Mouse (Mus musculus) ES-Bruce4 (cell line): ENCODE data around the gene Arhgap24. TPM values are rescaled to one million over a fixed set of nuclear protein-coding genes. Genes with fewer than 3 reads are reported as not detected.

Experiments
- H3K27ac ChIP-seq: 2 replicates; pipeline ENCODE4 v1.5.1; 2012; ENCODE audit warnings: low read length, inconsistent platforms; ENCODE audit not compliant: insufficient read depth
- H3K27me3 ChIP-seq: 2 replicates; pipeline ENCODE4 v1.6.1; 2012; ENCODE audit warnings: mild to moderate bottlenecking, low read length, inconsistent platforms; ENCODE audit not compliant: control insufficient read depth, poor library complexity, insufficient read depth, severe bottlenecking
- H3K36me3 ChIP-seq: 2 replicates; pipeline ENCODE4 v1.6.1; 2012; ENCODE audit warnings: inconsistent platforms, mild to moderate bottlenecking, low read length, moderate library complexity; ENCODE audit not compliant: control insufficient read depth, poor library complexity, insufficient read depth, severe bottlenecking
- H3K4me1 ChIP-seq: one replicate; pipeline ENCODE4 v1.8.1; 2011; ENCODE audit warnings: low read length; ENCODE audit not compliant: control insufficient read depth, insufficient read depth
- H3K4me3 ChIP-seq: 2 replicates; pipeline ENCODE4 v1.5.1; 2011; ENCODE audit warnings: low read depth, mild to moderate bottlenecking, low read length
- H3K9ac ChIP-seq: 2 replicates; pipeline ENCODE4 v1.6.1; 2012; ENCODE audit warnings: low read depth, mild to moderate bottlenecking, inconsistent platforms; ENCODE audit not compliant: poor library complexity, severe bottlenecking
- H3K9me3 ChIP-seq: replicated peaks from 2 replicates; pipeline ENCODE4 v1.6.1; 2012; ENCODE audit warnings: mild to moderate bottlenecking, low read length, inconsistent platforms; ENCODE audit not compliant: control insufficient read depth, poor library complexity, insufficient read depth, severe bottlenecking
- CTCF ChIP-seq: IDR thresholded peaks from one replicate; pipeline ENCODE4 v1.8.1; 2011; ENCODE audit warnings: low read depth, low read length
- EP300 ChIP-seq: IDR thresholded peaks from 2 replicates; pipeline ENCODE4 v1.6.1; 2011; ENCODE audit warnings: low read depth, low read length; ENCODE audit not compliant: insufficient read depth
- POLR2A ChIP-seq: IDR thresholded peaks from one replicate; pipeline ENCODE4 v1.8.1; 2011; ENCODE audit warnings: low read length; ENCODE audit not compliant: insufficient read depth
- polyA plus RNA-seq: library from polyadenylated mRNA; stranded (reverse); fragments of >200 nt; gene quantifications from 2 replicates; pipeline ENCODE4 v1.2.4, GENCODE M21; 2011; ENCODE audit warnings: low read depth; ENCODE audit not compliant: missing spikeins, insufficient read depth, insufficient read length

Arhgap24 gene
- polyA plus RNA-seq, 1 experiment, result 2.0 TPM

GRCm38 (mm10) chr5:102571445-102571844 lies 90.3 kb downstream of the Arhgap24 start:
- no peaks in the 10 kb centered on the region for H3K27me3 ChIP-seq
- H3K4me3 ChIP-seq, result no peak overlapping the region
- TF ChIP-seq POLR2A (no peak), EP300 (no peak), CTCF (no peak)
- H3K36me3 ChIP-seq, result no peaks in the 10 kb centered on the region
- no peak overlapping the region for H3K9ac ChIP-seq
- H3K4me1 ChIP-seq, result no peaks in the 10 kb centered on the region
- H3K27ac ChIP-seq, result no peak overlapping the region
- no peaks in the 10 kb centered on the region for H3K9me3 ChIP-seq

GRCm38 (mm10) chr5:102576750-102577149 lies 95.6 kb downstream of the Arhgap24 start:
- Histone ChIP-seq H3K36me3 (no peaks in the 10 kb centered on the region), H3K4me1 (no peaks in the 10 kb centered on the region), H3K4me3 (no peak overlapping the region), H3K9ac (no peak overlapping the region), H3K9me3 (no peaks in the 10 kb centered on the region), H3K27ac (no peak overlapping the region), H3K27me3 (no peaks in the 10 kb centered on the region)
- TF ChIP-seq CTCF, result no peak
- TF ChIP-seq POLR2A, result no peak
- no peak for TF ChIP-seq EP300

- Histone ChIP-seq H3K27ac (no peak overlapping the region), H3K4me3 (no peak overlapping the region), H3K9ac (no peak overlapping the region), H3K36me3 (no peaks in the 10 kb centered on the region), H3K4me1 (no peaks in the 10 kb centered on the region), H3K27me3 (no peaks in the 10 kb centered on the region), H3K9me3 (no peaks in the 10 kb centered on the region)
- TF ChIP-seq POLR2A (no peak), EP300 (no peak), CTCF (no peak)
Observed at GRCm38 (mm10) chr5:102577729-102578128, 96.5 kb downstream of the Arhgap24 start.

- TF ChIP-seq EP300, result no peak
- TF ChIP-seq CTCF, result no peak
- no peak for TF ChIP-seq POLR2A
- Histone ChIP-seq H3K9me3 (no peaks in the 10 kb centered on the region), H3K27ac (no peak overlapping the region), H3K27me3 (no peaks in the 10 kb centered on the region), H3K36me3 (no peaks in the 10 kb centered on the region), H3K4me3 (no peak overlapping the region), H3K4me1 (no peaks in the 10 kb centered on the region), H3K9ac (no peak overlapping the region)
Observed at GRCm38 (mm10) chr5:102578431-102578830, 97.2 kb downstream of the Arhgap24 start.

GRCm38 (mm10) chr5:102582864-102583410 lies 101.7 kb downstream of the Arhgap24 start:
- Histone ChIP-seq H3K9ac (no peak overlapping the region), H3K4me3 (no peak overlapping the region), H3K27ac (no peak overlapping the region), H3K9me3 (peaks cover 6% of the 10 kb centered on the region; the same call in 1 of the 2 replicates), H3K27me3 (no peaks in the 10 kb centered on the region), H3K36me3 (no peaks in the 10 kb centered on the region), H3K4me1 (no peaks in the 10 kb centered on the region)
- TF ChIP-seq CTCF (no peak), POLR2A (no peak), EP300 (no peak)

- Histone ChIP-seq H3K9ac (no peak overlapping the region), H3K4me3 (no peak overlapping the region), H3K4me1 (no peaks in the 10 kb centered on the region), H3K27ac (no peak overlapping the region), H3K27me3 (no peaks in the 10 kb centered on the region), H3K9me3 (peaks cover 2% of the 10 kb centered on the region; the same call in 1 of the 2 replicates), H3K36me3 (no peaks in the 10 kb centered on the region)
- no peak for TF ChIP-seq EP300
- no peak for TF ChIP-seq CTCF
- no peak for TF ChIP-seq POLR2A
Observed at GRCm38 (mm10) chr5:102591422-102591821, 110.2 kb downstream of the Arhgap24 start.
